Mouse (Mus musculus): ENCODE measurements around the gene Adssl1.

The Adssl1 gene

GRCm38 (mm10) chr12:112626455-112626854 is 6.6 kb downstream of the Adssl1 start:
- DNase-seq = no peak

GRCm38 (mm10) chr12:112627097-112627881 is 7.4 kb downstream of the Adssl1 start:
- DNase-seq = no peak

GRCm38 (mm10) chr12:112628197-112628596 is 8.4 kb downstream of the Adssl1 start:
- DNase-seq = no peak

GRCm38 (mm10) chr12:112628928-112629721 is 9.3 kb downstream of the Adssl1 start:
- DNase-seq = peak; percentile 49

- no peak for DNase-seq
These were observed 10.2 kb downstream of the Adssl1 start for GRCm38 (mm10) chr12:112630029-112630428.

GRCm38 (mm10) chr12:112630796-112631195 is 11.0 kb downstream of the Adssl1 start:
- DNase-seq = no peak

- DNase-seq = no peak
These were observed 11.6 kb downstream of the Adssl1 start for GRCm38 (mm10) chr12:112631472-112631871.

- no peak for DNase-seq
These were observed 12.4 kb downstream of the Adssl1 start for GRCm38 (mm10) chr12:112632084-112632777.

GRCm38 (mm10) chr12:112632907-112633306 is 13.1 kb downstream of the Adssl1 start:
- no peak for DNase-seq

GRCm38 (mm10) chr12:112633686-112634085 is 13.8 kb downstream of the Adssl1 start:
- DNase-seq = no peak

GRCm38 (mm10) chr12:112639526-112639925 is 19.7 kb downstream of the Adssl1 start:
- no peak for DNase-seq

- DNase-seq = no peak
These were observed 23.3 kb downstream of the Adssl1 start for GRCm38 (mm10) chr12:112643126-112643525.

- peak; percentile 99 for DNase-seq
These were observed 24.5 kb downstream of the Adssl1 start, which contains the start of gene Siva1 for GRCm38 (mm10) chr12:112644180-112644854. Siva1 (plus strand) TSS chr12:112644679.

GRCm38 (mm10) chr12:112644855-112645506 is 25.1 kb downstream of the Adssl1 start:
- DNase-seq = no peak

GRCm38 (mm10) chr12:112646139-112646538 is 26.3 kb downstream of the Adssl1 start:
- no peak for DNase-seq

GRCm38 (mm10) chr12:112648081-112648480 is 28.2 kb downstream of the Adssl1 start:
- DNase-seq = no peak

- no peak for DNase-seq
These were observed 32.1 kb downstream of the Adssl1 start for GRCm38 (mm10) chr12:112651778-112652439.

GRCm38 (mm10) chr12:112653157-112653824 is 33.4 kb downstream of the Adssl1 start:
- DNase-seq = peak; percentile 86

GRCm38 (mm10) chr12:112654076-112654475 is 34.2 kb downstream of the Adssl1 start:
- DNase-seq = no peak

GRCm38 (mm10) chr12:112658619-112659018 is 38.8 kb downstream of the Adssl1 start:
- DNase-seq = peak; percentile 60

- DNase-seq = peak; percentile 69
These were observed 39.3 kb downstream of the Adssl1 start for GRCm38 (mm10) chr12:112659109-112659508.
